Mouse (Mus musculus) midbrain, postnatal 0 days (tissue): Measurements from ENCODE around the gene Bsdc1. TPM values are rescaled to one million over a fixed set of nuclear protein-coding genes. Genes with fewer than 3 reads are reported as not detected.
"Not testable (repeated sequence)": the region's sequence is repeated elsewhere in the genome, so short reads cannot be mapped to it uniquely, and the experiment has no call there.

Source experiments
- ATAC-seq: fragments of 200-750 bp; cut with Nextera tagmentation; 2 replicates; pipeline ENCODE4 v1.8.0; 2017; ENCODE audit warnings: moderate number of reproducible peaks, mild to moderate bottlenecking, moderate TSS enrichment, moderate library complexity; ENCODE audit not compliant: low FRiP score
- DNase-seq: peaks from one replicate; pipeline ENCODE4 v3.0.0-alpha.2; 2015; ENCODE audit warnings: low spot score
- H3K27ac ChIP-seq: fragments of 300-500 bp; sonication (generic); 2 replicates; pipeline ENCODE4 v1.5.1; 2014; ENCODE audit warnings: low read depth, mild to moderate bottlenecking, low read length, mixed read lengths
- H3K27me3 ChIP-seq: fragments of 300-500 bp; sonication (generic); 2 replicates; pipeline ENCODE4 v1.6.1; 2014; ENCODE audit warnings: low read length, control low read depth, mixed read lengths; ENCODE audit not compliant: insufficient read depth
- H3K36me3 ChIP-seq: fragments of 300-500 bp; sonication (generic); 2 replicates; pipeline ENCODE4 v1.6.1; 2014; ENCODE audit warnings: low read length, control low read depth, mixed read lengths; ENCODE audit not compliant: insufficient read depth
- H3K4me1 ChIP-seq: fragments of 300-500 bp; sonication (generic); 2 replicates; pipeline ENCODE4 v1.6.1; 2014; ENCODE audit warnings: mild to moderate bottlenecking, control low read depth, antibody characterized with exemption, low read length, mixed read lengths; ENCODE audit not compliant: insufficient read depth
- H3K4me2 ChIP-seq: fragments of 300-500 bp; sonication (generic); 2 replicates; pipeline ENCODE4 v1.6.1; 2014; ENCODE audit warnings: low read depth, mild to moderate bottlenecking, low read length, mixed read lengths; ENCODE audit not compliant: poor library complexity, severe bottlenecking
- H3K4me3 ChIP-seq: fragments of 300-500 bp; sonication (generic); 2 replicates; pipeline ENCODE4 v1.5.1; 2014; ENCODE audit warnings: low read depth, mild to moderate bottlenecking, low read length, moderate library complexity
- H3K9ac ChIP-seq: fragments of 300-500 bp; sonication (generic); replicated peaks from 2 replicates; pipeline ENCODE4 v1.6.1; 2014; ENCODE audit warnings: mild to moderate bottlenecking, low read length, moderate library complexity, mixed read lengths; ENCODE audit not compliant: poor library complexity, severe bottlenecking
- H3K9me3 ChIP-seq: fragments of 300-500 bp; sonication (generic); 2 replicates; pipeline ENCODE4 v1.6.1; 2016; ENCODE audit warnings: low read length, control low read depth
- CTCF ChIP-seq: IDR thresholded peaks from 2 replicates; pipeline ENCODE4 v1.5.1; 2016; ENCODE audit warnings: antibody characterized with exemption, mild to moderate bottlenecking
- WGBS: fragments of 180-500 bp; shearing (Covaris S2); extraction: QIAGEN DNeasy Blood & Tissue Kit; methylation state at CpG from one replicate; pipeline ENCODE4 v1.1.7; 2014; 5-methylcytosine and 5-hydroxymethylcytosine counted together
- polyA plus RNA-seq: library from polyadenylated mRNA; unstranded; fragments of >200 nt; fragmentation: Nextera tagmentation; extraction: Ambion mirVana; gene quantifications from 2 replicates; pipeline ENCODE4 v1.2.1, GENCODE M21; 2015
- total RNA-seq: library from RNA; depleted of rRNA; stranded (reverse); fragments of >200 nt; gene quantifications from 2 replicates; pipeline ENCODE4 v1.2.3, GENCODE M21; 2014

The Bsdc1 gene
- total and polyA plus RNA-seq, 2 experiments from 2014 or later, result 27.1 to 58.9 TPM

- WGBS, result 43% methylated on average over 5 of the region's 5 CpGs
- Histone ChIP-seq H3K4me1 (no peaks in the 10 kb centered on the region), H3K9ac (no peak overlapping the region), H3K36me3 (no peaks in the 10 kb centered on the region), H3K4me3 (no peak overlapping the region), H3K4me2 (no peak overlapping the region), H3K9me3 (no peaks in the 10 kb centered on the region), H3K27ac (no peak overlapping the region), H3K27me3 (no peaks in the 10 kb centered on the region)
- ATAC-seq (no peak), DNase-seq (no peak)
- no peak for TF ChIP-seq CTCF
Observed at GRCm38 (mm10) chr4:129456126-129456525, 5.3 kb upstream of the Bsdc1 start.

- H3K4me2 ChIP-seq, H3K36me3 ChIP-seq, H3K27me3 ChIP-seq, DNase-seq, H3K4me1 ChIP-seq, H3K27ac ChIP-seq, H3K9me3 ChIP-seq, H3K9ac ChIP-seq, H3K4me3 ChIP-seq, ATAC-seq: not testable (repeated sequence)
- 84% methylated on average over 2 of the region's 2 CpGs for WGBS
Observed at GRCm38 (mm10) chr4:129457311-129457710, 4.1 kb upstream of the Bsdc1 start.

- 0 out of 2 replicates have a peak, but pooled peaks cover 3% of the 10 kb centered on the region for H3K4me1 ChIP-seq
- H3K27ac ChIP-seq, result no peak overlapping the region
- DNase-seq, result no peak
- H3K36me3 ChIP-seq, result 0 out of 2 replicates have a peak, but pooled peaks cover 3% of the 10 kb centered on the region
- ATAC-seq, result no peak
- TF ChIP-seq CTCF, result no peak
- WGBS, result 91% methylated on average over 3 of the region's 3 CpGs
- H3K27me3 ChIP-seq, result no peaks in the 10 kb centered on the region
- no peak overlapping the region for H3K9ac ChIP-seq
- H3K4me3 ChIP-seq, result no peak overlapping the region
- H3K9me3 ChIP-seq, result no peaks in the 10 kb centered on the region
- no peak overlapping the region for H3K4me2 ChIP-seq
Observed at GRCm38 (mm10) chr4:129459726-129460125, 1.7 kb upstream of the Bsdc1 start.

- Histone ChIP-seq H3K9me3 (no peaks in the 10 kb centered on the region), H3K27me3 (no peaks in the 10 kb centered on the region), H3K4me2 (peak overlapping the region; percentile 51), H3K36me3 (peaks cover 12% of the 10 kb centered on the region), H3K27ac (peak overlapping the region; percentile 83), H3K4me1 (0 out of 2 replicates have a peak, but pooled peaks cover 3% of the 10 kb centered on the region), H3K4me3 (peak overlapping the region; percentile 97), H3K9ac (peak overlapping the region; percentile 61; the same call in 1 of the 2 replicates)
- 0% methylated on average over 4 of the region's 4 CpGs for whole genome bisulfite sequencing
- no peak for TF ChIP-seq CTCF
- DNase-seq (no peak), ATAC-seq (peak; percentile 4)
Observed at GRCm38 (mm10) chr4:129460827-129461182, 576 bp upstream of the Bsdc1 start.

- WGBS, result 40% methylated on average over 3 of the region's 3 CpGs
- Histone ChIP-seq H3K9ac (peak overlapping the region; percentile 73), H3K4me3 (peak overlapping the region; percentile 97), H3K27me3 (no peaks in the 10 kb centered on the region), H3K9me3 (no peaks in the 10 kb centered on the region), H3K4me2 (peak overlapping the region; percentile 82), H3K36me3 (peaks cover 25% of the 10 kb centered on the region), H3K27ac (peak overlapping the region; percentile 59; the same call in 1 of the 2 replicates), H3K4me1 (0 out of 2 replicates have a peak, but pooled peaks cover 3% of the 10 kb centered on the region)
- TF ChIP-seq CTCF, result no peak
- no peak for ATAC-seq
- DNase-seq, result peak; percentile 3
Observed at GRCm38 (mm10) chr4:129462118-129462517, 737 bp downstream of the Bsdc1 start.

GRCm38 (mm10) chr4:129463097-129464059 lies 2.0 kb downstream of the Bsdc1 start:
- ATAC-seq (no peak), DNase-seq (no peak)
- TF ChIP-seq CTCF, result no peak
- H3K4me3 ChIP-seq, result no peak overlapping the region
- H3K9ac ChIP-seq, result no peak overlapping the region
- no peaks in the 10 kb centered on the region for H3K27me3 ChIP-seq
- no peak overlapping the region for H3K27ac ChIP-seq
- H3K4me2 ChIP-seq, result no peak overlapping the region
- WGBS, result 86% methylated on average over 24 of the region's 24 CpGs
- 0 out of 2 replicates have a peak, but pooled peaks cover 3% of the 10 kb centered on the region for H3K4me1 ChIP-seq
- H3K9me3 ChIP-seq, result no peaks in the 10 kb centered on the region
- peaks cover 37% of the 10 kb centered on the region for H3K36me3 ChIP-seq
